Mouse (Mus musculus) ovary, postnatal 14 days (tissue): ENCODE results near the gene Pqbp1.
A peak's percentile ranks its signal among the peaks of the same experiment; 100 is the strongest.

Experiments
- DNase-seq: peaks from one replicate; pipeline ENCODE4 v3.0.0; 2022; ENCODE audit warnings: low spot score

Gene Pqbp1

GRCm38 (mm10) chrX:7878495-7878894, 20.6 kb downstream of the Pqbp1 start:
- DNase-seq = no peak

GRCm38 (mm10) chrX:7878007-7878419, 21.1 kb downstream of the Pqbp1 start, which contains the start of gene Pim2:
TSS of gene Pim2 (plus strand) at chrX:7878262.
- DNase-seq = peak; percentile 49

- DNase-seq = no peak
Observed at GRCm38 (mm10) chrX:7869826-7870225, 29.2 kb downstream of the Pqbp1 start.

- no peak for DNase-seq
Observed at GRCm38 (mm10) chrX:7868506-7868905, 30.6 kb downstream of the Pqbp1 start.

GRCm38 (mm10) chrX:7867141-7867540, 31.9 kb downstream of the Pqbp1 start:
- no peak for DNase-seq

GRCm38 (mm10) chrX:7865786-7866185, 33.3 kb downstream of the Pqbp1 start:
- DNase-seq = no peak

- no peak for DNase-seq
Observed at GRCm38 (mm10) chrX:7865343-7865742, 33.7 kb downstream of the Pqbp1 start.

- DNase-seq = no peak
Observed at GRCm38 (mm10) chrX:7864551-7864950, 34.5 kb downstream of the Pqbp1 start.

- DNase-seq = no peak
Observed at GRCm38 (mm10) chrX:7863181-7863580, 35.9 kb downstream of the Pqbp1 start.

GRCm38 (mm10) chrX:7859191-7859753, 39.8 kb downstream of the Pqbp1 start:
- DNase-seq = no peak

GRCm38 (mm10) chrX:7854578-7854977, 44.5 kb downstream of the Pqbp1 start:
- no peak for DNase-seq

- no peak for DNase-seq
Observed at GRCm38 (mm10) chrX:7847845-7848244, 51.2 kb downstream of the Pqbp1 start.
